Mouse (Mus musculus): Measurements from ENCODE around the gene Tbpl1. TPM values are rescaled to one million over a fixed set of nuclear protein-coding genes. Genes with fewer than 3 reads are reported as not detected.

Gene Tbpl1
- polyA plus RNA-seq (2014; fragmentation: Nextera tagmentation; extraction: Ambion mirVana), result 73.3 and 75.9 TPM in 2 replicates

DNA sequence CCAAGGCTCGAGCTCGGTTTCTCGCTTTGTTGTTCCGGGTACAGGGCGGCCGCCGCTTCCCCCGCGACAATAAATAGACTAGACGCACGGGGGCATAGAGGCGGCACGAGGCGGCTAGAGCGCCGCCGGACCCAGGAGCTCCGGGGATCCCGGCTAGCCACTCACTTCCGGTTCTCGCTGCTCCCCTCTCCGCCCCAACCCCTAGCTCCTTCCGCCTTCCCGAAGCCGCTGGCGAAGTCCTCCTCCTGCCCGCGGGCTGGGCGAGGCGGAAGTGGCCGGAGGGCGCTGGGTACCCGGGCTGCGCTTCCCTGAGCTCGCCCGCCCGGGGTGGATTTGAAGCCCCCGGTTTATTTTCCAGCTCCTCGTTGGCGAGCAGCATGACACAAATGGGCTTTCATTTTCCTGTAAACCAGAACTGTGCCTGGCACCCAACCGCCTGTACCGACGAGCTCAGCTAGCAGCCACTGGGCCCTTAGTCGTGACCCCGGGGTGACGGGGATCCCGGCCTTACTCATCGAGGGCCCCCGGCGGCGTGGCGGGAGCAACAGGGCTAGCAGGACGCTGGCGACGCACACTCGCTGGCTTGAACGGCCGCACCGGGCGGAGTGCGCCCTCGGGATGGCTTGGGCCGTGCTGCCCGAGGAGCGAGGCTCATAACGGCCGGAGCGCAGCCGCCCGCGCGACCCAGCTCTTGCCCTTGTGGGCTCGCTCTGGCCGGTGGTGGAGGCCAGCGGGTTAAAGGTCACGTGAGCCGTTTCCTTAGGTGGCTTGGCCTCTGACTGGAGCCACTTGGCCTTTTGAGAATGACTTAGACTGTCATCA is at the start of gene Tbpl1:
Tbpl1 (minus strand) TSS at position 667 of the 822 bp plus-strand sequence.
- Histone ChIP-seq H3K27me3 (ENCODE audit: control insufficient read depth, insufficient read depth, low read length) (no peaks in the 10 kb centered on the region), H3K36me3 (ENCODE audit: control insufficient read depth, insufficient read depth, low read length) (no peaks in the 10 kb centered on the region), H3K9ac (ENCODE audit: low read depth, low read length) (peak within 1 kb of the TSS; percentile 95), H3K4me3 (ENCODE audit: low read length) (peak within 1 kb of the TSS; percentile 100), H3K27ac (ENCODE audit: low read depth, low read length) (peak within 1 kb of the TSS; percentile 86), H3K9me3 (ENCODE audit: control insufficient read depth, low read length) (no peaks in the 10 kb centered on the region), H3K4me2 (replicated peaks; ENCODE audit: low read depth, low read length) (peak within 1 kb of the TSS; percentile 91), H3K4me1 (ENCODE audit: control insufficient read depth, insufficient read depth, low read length) (peaks cover 13% of the 10 kb centered on the region)
- peak; percentile 97 for ATAC-seq (ENCODE audit: low FRiP score, low TSS enrichment)
- WGBS, result 1% methylated on average over 77 of the region's 77 CpGs

DNA sequence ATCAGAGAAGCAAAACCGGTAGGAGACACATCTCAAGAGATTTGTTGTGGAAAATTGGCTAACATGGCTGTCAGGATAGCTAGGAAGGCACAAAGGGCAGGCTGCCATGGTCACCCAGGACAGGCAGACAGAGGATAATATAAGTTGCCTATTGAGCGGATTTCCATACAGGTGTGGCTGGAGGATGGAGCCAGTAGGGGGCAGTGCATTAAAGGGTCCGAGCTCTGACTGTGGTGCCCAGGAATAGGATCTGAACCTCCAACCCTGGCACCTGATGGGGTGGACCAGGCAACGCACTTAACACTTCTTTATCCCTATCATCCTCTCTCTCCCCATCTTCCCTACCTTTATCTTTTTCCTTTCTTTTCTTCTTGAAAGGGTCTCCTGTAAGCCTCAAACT is 49.7 kb upstream of the Tbpl1 start:
- Histone ChIP-seq H3K9me3 (ENCODE audit: control insufficient read depth, low read length) (no peaks in the 10 kb centered on the region), H3K36me3 (ENCODE audit: control insufficient read depth, insufficient read depth, low read length) (no peaks in the 10 kb centered on the region), H3K27ac (ENCODE audit: low read depth, low read length) (no peak overlapping the region), H3K4me2 (replicated peaks; ENCODE audit: low read depth, low read length) (no peak overlapping the region), H3K4me1 (ENCODE audit: control insufficient read depth, insufficient read depth, low read length) (no peaks in the 10 kb centered on the region), H3K9ac (ENCODE audit: low read depth, low read length) (no peak overlapping the region), H3K27me3 (ENCODE audit: control insufficient read depth, insufficient read depth, low read length) (no peaks in the 10 kb centered on the region), H3K4me3 (ENCODE audit: low read length) (no peak overlapping the region)
- ATAC-seq (ENCODE audit: low FRiP score, low TSS enrichment), result no peak
- 37% methylated on average over 4 of the region's 4 CpGs for WGBS

DNA sequence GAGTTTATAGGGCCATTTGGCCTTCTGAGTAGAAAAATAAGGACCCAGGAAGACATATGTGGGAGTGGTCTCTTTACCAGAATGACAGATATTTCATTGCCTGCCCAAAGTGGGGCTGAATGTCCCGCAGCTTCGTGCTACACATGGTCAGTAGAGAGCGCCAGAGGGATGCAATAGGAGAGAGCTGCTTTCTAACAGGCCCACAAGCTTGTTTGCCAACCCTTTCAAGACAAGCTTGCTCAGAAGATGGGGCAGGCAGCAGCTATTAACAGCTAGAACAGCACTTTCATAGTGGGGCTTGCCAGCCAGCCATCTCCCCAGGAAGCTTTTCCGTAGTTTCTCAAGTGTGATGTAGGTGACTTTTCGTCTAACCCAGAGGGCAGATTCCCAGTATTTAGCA is 46.2 kb upstream of the Tbpl1 start:
- 12% methylated on average over 5 of the region's 5 CpGs for WGBS

DNA sequence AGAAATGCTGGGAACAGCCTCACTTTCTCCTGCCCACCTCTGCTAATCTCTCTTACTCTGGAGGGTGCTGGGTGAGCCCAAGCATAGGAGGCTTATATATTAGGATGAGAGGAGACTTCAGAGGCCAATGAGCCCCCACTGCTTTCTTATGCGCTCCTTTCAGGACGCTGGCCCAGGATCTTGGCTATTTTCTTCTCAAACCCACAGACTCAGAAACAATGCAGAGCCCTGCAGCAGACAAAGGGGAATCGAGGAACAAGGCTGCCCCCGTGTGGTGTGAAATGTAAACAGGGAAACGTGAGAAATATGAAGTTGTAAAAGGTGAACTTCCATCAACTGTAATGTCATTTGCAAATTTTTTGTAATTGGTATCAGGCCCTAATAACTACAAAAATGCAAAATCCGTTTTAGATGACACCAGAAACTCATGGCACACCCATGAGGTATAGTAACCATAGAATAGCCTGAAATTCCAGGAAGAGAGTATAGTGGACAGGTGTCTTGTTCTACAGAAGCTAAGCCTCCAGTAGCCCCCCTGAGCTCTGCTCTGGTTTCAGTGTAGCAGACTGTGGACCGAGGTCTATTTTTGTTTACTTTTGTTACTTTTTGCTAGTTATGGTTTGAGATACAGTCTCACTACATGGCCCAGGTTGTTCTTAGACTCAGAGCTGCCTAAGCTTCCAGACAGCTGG is 44.4 kb upstream of the Tbpl1 start:
- no peak overlapping the region for H3K4me3 ChIP-seq (ENCODE audit: low read length)
- no peak overlapping the region for H3K9ac ChIP-seq (ENCODE audit: low read depth, low read length)
- no peak overlapping the region for H3K27ac ChIP-seq (ENCODE audit: low read depth, low read length)
- ATAC-seq (ENCODE audit: low FRiP score, low TSS enrichment), result no peak
- H3K4me2 ChIP-seq (replicated peaks; ENCODE audit: low read depth, low read length), result no peak overlapping the region
- H3K27me3 ChIP-seq (ENCODE audit: control insufficient read depth, insufficient read depth, low read length), result no peaks in the 10 kb centered on the region
- no peaks in the 10 kb centered on the region for H3K36me3 ChIP-seq (ENCODE audit: control insufficient read depth, insufficient read depth, low read length)
- no peaks in the 10 kb centered on the region for H3K9me3 ChIP-seq (ENCODE audit: control insufficient read depth, low read length)
- 16% methylated on average over 7 of the region's 7 CpGs for WGBS
- no peaks in the 10 kb centered on the region for H3K4me1 ChIP-seq (ENCODE audit: control insufficient read depth, insufficient read depth, low read length)

More for the DNA sequence above, 46.2 kb upstream of the Tbpl1 start:
- no peaks in the 10 kb centered on the region for H3K36me3 ChIP-seq (ENCODE audit: control insufficient read depth, insufficient read depth, low read length)
- H3K27me3 ChIP-seq (ENCODE audit: control insufficient read depth, insufficient read depth, low read length), result no peaks in the 10 kb centered on the region
- H3K4me2 ChIP-seq (replicated peaks; ENCODE audit: low read depth, low read length), result no peak overlapping the region
- no peaks in the 10 kb centered on the region for H3K4me1 ChIP-seq (ENCODE audit: control insufficient read depth, insufficient read depth, low read length)
- peak; percentile 79 for ATAC-seq (ENCODE audit: low FRiP score, low TSS enrichment)
- H3K27ac ChIP-seq (ENCODE audit: low read depth, low read length), result no peak overlapping the region
- no peak overlapping the region for H3K4me3 ChIP-seq (ENCODE audit: low read length)
- no peaks in the 10 kb centered on the region for H3K9me3 ChIP-seq (ENCODE audit: control insufficient read depth, low read length)
- 0 out of 2 replicates have a peak overlapping the region, but pooled peaks have one; percentile 12 for H3K9ac ChIP-seq (ENCODE audit: low read depth, low read length)

DNA sequence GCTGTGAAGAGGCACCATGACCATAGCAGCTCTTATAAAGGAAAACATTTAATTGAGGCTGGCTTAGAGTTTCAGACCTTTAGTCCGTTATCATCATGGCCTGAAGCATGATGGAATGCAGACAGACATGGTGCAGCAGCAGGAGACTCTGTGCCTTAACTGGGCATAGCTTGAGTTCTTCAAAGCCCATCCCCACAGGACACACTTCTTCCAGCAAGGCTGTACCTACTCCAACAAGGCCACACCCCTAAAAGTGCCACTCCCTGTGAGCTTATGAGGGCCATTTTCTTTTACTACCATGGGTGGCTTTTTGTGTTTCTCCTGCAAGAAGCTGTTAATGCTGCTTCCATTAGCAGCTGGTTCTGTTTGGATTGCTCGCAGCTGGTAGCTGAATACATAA is 43.7 kb upstream of the Tbpl1 start:
- ATAC-seq (ENCODE audit: low FRiP score, low TSS enrichment), result no peak
- 75% methylated on average over 2 of the region's 2 CpGs for WGBS

GRCm38 (mm10) chr10:22774626-22775025 is 42.9 kb upstream of the Tbpl1 start:
- Histone ChIP-seq H3K4me1 (ENCODE audit: control insufficient read depth, insufficient read depth, low read length) (no peaks in the 10 kb centered on the region), H3K36me3 (ENCODE audit: control insufficient read depth, insufficient read depth, low read length) (no peaks in the 10 kb centered on the region), H3K4me3 (ENCODE audit: low read length) (no peak overlapping the region), H3K27me3 (ENCODE audit: control insufficient read depth, insufficient read depth, low read length) (no peaks in the 10 kb centered on the region), H3K4me2 (replicated peaks; ENCODE audit: low read depth, low read length) (no peak overlapping the region), H3K9me3 (ENCODE audit: control insufficient read depth, low read length) (no peaks in the 10 kb centered on the region), H3K9ac (ENCODE audit: low read depth, low read length) (no peak overlapping the region), H3K27ac (ENCODE audit: low read depth, low read length) (no peak overlapping the region)
- ATAC-seq (ENCODE audit: low FRiP score, low TSS enrichment), result no peak
- WGBS, result 94% methylated on average over 3 of the region's 3 CpGs

More for the DNA sequence above, 43.7 kb upstream of the Tbpl1 start:
- no peaks in the 10 kb centered on the region for H3K27me3 ChIP-seq (ENCODE audit: control insufficient read depth, insufficient read depth, low read length)
- no peak overlapping the region for H3K27ac ChIP-seq (ENCODE audit: low read depth, low read length)
- H3K4me3 ChIP-seq (ENCODE audit: low read length), result no peak overlapping the region
- H3K4me2 ChIP-seq (replicated peaks; ENCODE audit: low read depth, low read length), result no peak overlapping the region
- no peak overlapping the region for H3K9ac ChIP-seq (ENCODE audit: low read depth, low read length)
- no peaks in the 10 kb centered on the region for H3K4me1 ChIP-seq (ENCODE audit: control insufficient read depth, insufficient read depth, low read length)
- H3K9me3 ChIP-seq (ENCODE audit: control insufficient read depth, low read length), result no peaks in the 10 kb centered on the region
- H3K36me3 ChIP-seq (ENCODE audit: control insufficient read depth, insufficient read depth, low read length), result no peaks in the 10 kb centered on the region

GRCm38 (mm10) chr10:22754240-22754639 is 22.5 kb upstream of the Tbpl1 start:
- H3K4me3 ChIP-seq (ENCODE audit: low read length), result no peak overlapping the region
- no peak overlapping the region for H3K27ac ChIP-seq (ENCODE audit: low read depth, low read length)
- H3K4me2 ChIP-seq (replicated peaks; ENCODE audit: low read depth, low read length), result no peak overlapping the region
- H3K27me3 ChIP-seq (ENCODE audit: control insufficient read depth, insufficient read depth, low read length), result no peaks in the 10 kb centered on the region
- no peaks in the 10 kb centered on the region; the same call in 1 of the 2 replicates for H3K9me3 ChIP-seq (ENCODE audit: control insufficient read depth, low read length)
- no peak overlapping the region for H3K9ac ChIP-seq (ENCODE audit: low read depth, low read length)
- H3K36me3 ChIP-seq (ENCODE audit: control insufficient read depth, insufficient read depth, low read length), result no peaks in the 10 kb centered on the region
- no peak for ATAC-seq (ENCODE audit: low FRiP score, low TSS enrichment)
- no peaks in the 10 kb centered on the region for H3K4me1 ChIP-seq (ENCODE audit: control insufficient read depth, insufficient read depth, low read length)
- 97% methylated on average over 1 of the region's 1 CpGs for WGBS

- H3K36me3 ChIP-seq (ENCODE audit: control insufficient read depth, insufficient read depth, low read length), result no peaks in the 10 kb centered on the region
- no peak for ATAC-seq (ENCODE audit: low FRiP score, low TSS enrichment)
Observed at GRCm38 (mm10) chr10:22751175-22751682, 19.5 kb upstream of the Tbpl1 start.

More at GRCm38 (mm10) chr10:22751175-22751682, 19.5 kb upstream of the Tbpl1 start:
- no peaks in the 10 kb centered on the region for H3K27me3 ChIP-seq (ENCODE audit: control insufficient read depth, insufficient read depth, low read length)
- 70% methylated on average over 5 of the region's 5 CpGs for WGBS
- no peaks in the 10 kb centered on the region; the same call in 1 of the 2 replicates for H3K9me3 ChIP-seq (ENCODE audit: control insufficient read depth, low read length)
- H3K4me2 ChIP-seq (replicated peaks; ENCODE audit: low read depth, low read length), result no peak overlapping the region
- H3K27ac ChIP-seq (ENCODE audit: low read depth, low read length), result no peak overlapping the region
- no peaks in the 10 kb centered on the region for H3K4me1 ChIP-seq (ENCODE audit: control insufficient read depth, insufficient read depth, low read length)
- no peak overlapping the region for H3K4me3 ChIP-seq (ENCODE audit: low read length)
- no peak overlapping the region for H3K9ac ChIP-seq (ENCODE audit: low read depth, low read length)
